20 mouse cellular contexts compared by ENCODE assay signal in genomic region chr17:85079276-85079675, GRCm38 (mm10). TPM values are rescaled to one million over a fixed set of nuclear protein-coding genes. Genes with fewer than 3 reads are reported as not detected.
"Had no signal": no experiment of that assay in that cellular context is flagged by ENCODE, and none has a peak within 500 bp of the region (broad histone marks: within the 10 kb centered on the region; RNA-seq: fewer than 3 reads in every experiment).

No protein-coding gene starts in this region.

- H3K4me1 ChIP-seq: limb, embryonic 12.5 days; limb, embryonic 15.5 days; midbrain, embryonic 12.5 days; neural tube, embryonic 13.5 days had no signal

- H3K4me3 ChIP-seq: limb, embryonic 12.5 days; limb, embryonic 15.5 days; midbrain, embryonic 12.5 days; myocyte; neural tube, embryonic 13.5 days had no signal

- H3K9ac ChIP-seq: limb, embryonic 12.5 days; limb, embryonic 15.5 days; liver, embryonic 14.5 days; liver, postnatal 0 days; lung, embryonic 14.5 days; midbrain, embryonic 12.5 days; neural tube, embryonic 13.5 days had no signal

- DNase-seq: kidney, postnatal 25 days; left cerebral cortex, postnatal 4 days; liver, postnatal 0 days; lung, embryonic 14.5 days; thymus, adult 2 months; thymus, postnatal 14 days; thymus, postnatal 4 days had no signal

- ATAC-seq: liver, postnatal 0 days; lung, postnatal 0 days; midbrain, embryonic 16.5 days had no signal

- H3K9me3 ChIP-seq: limb, embryonic 12.5 days; limb, embryonic 15.5 days; midbrain, embryonic 12.5 days; neural tube, embryonic 13.5 days had no signal

- H3K27ac ChIP-seq: kidney, postnatal 0 days; limb, embryonic 12.5 days; limb, embryonic 15.5 days; liver, embryonic 14.5 days; macrophage; midbrain, embryonic 12.5 days; neural tube, embryonic 13.5 days had no signal

- H3K27me3 ChIP-seq: limb, embryonic 12.5 days; limb, embryonic 15.5 days; midbrain, embryonic 12.5 days; neural tube, embryonic 13.5 days had no signal

- H3K4me2 ChIP-seq: limb, embryonic 12.5 days; limb, embryonic 15.5 days; liver, embryonic 11.5 days; lung, embryonic 14.5 days; midbrain, embryonic 12.5 days; neural tube, embryonic 13.5 days had no signal

RNA-seq across cellular contexts. Expression of gene Slc3a1, which starts 51.1 kb away (rescaled TPM):
- total RNA-seq: layer of hippocampus, postnatal 10 days; monocyte, adult 5-6 weeks had no signal
- polyA plus RNA-seq: macrophage had no signal
